Mouse (Mus musculus) bone marrow, adult 2 months (tissue): ENCODE results near the gene Kcng3. TPM values are rescaled to one million over a fixed set of nuclear protein-coding genes. Genes with fewer than 3 reads are reported as not detected.

Experiments
- H3K27ac ChIP-seq: fragments of 200-500 bp; 2 replicates; pipeline ENCODE4 v1.5.1; 2012; ENCODE audit warnings: low read depth, mild to moderate bottlenecking, control low read depth, inconsistent platforms, low read length; ENCODE audit not compliant: control insufficient read depth, poor library complexity, insufficient read depth
- H3K4me1 ChIP-seq: fragments of 200-500 bp; 2 replicates; pipeline ENCODE4 v1.6.1; 2011; ENCODE audit warnings: low read length; ENCODE audit not compliant: control insufficient read depth, insufficient read depth
- H3K4me3 ChIP-seq: fragments of 200-500 bp; replicated peaks from 2 replicates; pipeline ENCODE3; 2011; ENCODE audit warnings: mild to moderate bottlenecking, low read depth, low read length, control low read depth; ENCODE audit not compliant: control insufficient read depth
- CTCF ChIP-seq: fragments of 200-500 bp; IDR thresholded peaks from 2 replicates; pipeline ENCODE4 v1.5.1; 2011; ENCODE audit warnings: low read length, control low read depth; ENCODE audit not compliant: control insufficient read depth, insufficient read depth
- POLR2A ChIP-seq: fragments of 200-500 bp; IDR thresholded peaks from 2 replicates; pipeline ENCODE4 v1.6.1; 2011; ENCODE audit warnings: low read depth, mild to moderate bottlenecking, control low read depth, low read length, borderline replicate concordance; ENCODE audit not compliant: control insufficient read depth
- WGBS: fragments of 180-500 bp; shearing (Covaris S2); methylation state at CpG from one replicate; pipeline ENCODE4 v1.1.7; 2018; 5-methylcytosine and 5-hydroxymethylcytosine counted together
- polyA plus RNA-seq: library from polyadenylated mRNA; stranded (reverse); fragments of >200 nt; gene quantifications from 2 replicates; pipeline ENCODE4 v1.2.4, GENCODE M21; 2011; ENCODE audit warnings: low replicate concordance; ENCODE audit not compliant: missing spikeins, insufficient read depth, insufficient read length

The Kcng3 gene
- polyA plus RNA-seq, result not detected in 2 replicates

- WGBS, result under 1% methylated on average over 86 of the region's 86 CpGs
- Histone ChIP-seq H3K4me3 (peak within 1 kb of the TSS; percentile 34), H3K4me1 (no peaks in the 10 kb centered on the region), H3K27ac (peak within 1 kb of the TSS; percentile 9; the same call in 1 of the 2 replicates)
- no peak for TF ChIP-seq CTCF
- no peak for TF ChIP-seq POLR2A
Observed at GRCm38 (mm10) chr17:83631783-83632652, at the start of gene Kcng3. TSS of gene Kcng3 (minus strand) at chr17:83631895.

GRCm38 (mm10) chr17:83677370-83677769 lies 45.7 kb upstream of the Kcng3 start:
- WGBS, result 78% methylated on average over 1 of the region's 1 CpGs
- TF ChIP-seq POLR2A (no peak), CTCF (no peak)
- no peak overlapping the region for H3K4me3 ChIP-seq
- H3K4me1 ChIP-seq, result no peaks in the 10 kb centered on the region; the same call in 1 of the 2 replicates
- H3K27ac ChIP-seq, result no peak overlapping the region

GRCm38 (mm10) chr17:83672685-83673084 lies 41.0 kb upstream of the Kcng3 start:
- no peak overlapping the region for H3K27ac ChIP-seq
- no peak for TF ChIP-seq CTCF
- TF ChIP-seq POLR2A, result no peak
- H3K4me1 ChIP-seq, result no peaks in the 10 kb centered on the region; the same call in 1 of the 2 replicates
- 83% methylated on average over 4 of the region's 4 CpGs for WGBS
- no peak overlapping the region for H3K4me3 ChIP-seq

- H3K4me1 ChIP-seq, result no peaks in the 10 kb centered on the region; the same call in 1 of the 2 replicates
- 57% methylated on average over 3 of the region's 3 CpGs for WGBS
- no peak overlapping the region for H3K27ac ChIP-seq
Observed at GRCm38 (mm10) chr17:83667934-83668690, 36.4 kb upstream of the Kcng3 start.

GRCm38 (mm10) chr17:83666597-83667287 lies 35.0 kb upstream of the Kcng3 start:
- Histone ChIP-seq H3K27ac (no peak overlapping the region), H3K4me3 (no peak overlapping the region), H3K4me1 (no peaks in the 10 kb centered on the region; the same call in 1 of the 2 replicates)
- 72% methylated on average over 13 of the region's 13 CpGs for WGBS
- TF ChIP-seq POLR2A (no peak), CTCF (no peak)

More at GRCm38 (mm10) chr17:83667934-83668690, 36.4 kb upstream of the Kcng3 start:
- TF ChIP-seq POLR2A (no peak), CTCF (no peak)
- H3K4me3 ChIP-seq, result no peak overlapping the region

- Histone ChIP-seq H3K4me3 (no peak overlapping the region), H3K4me1 (no peaks in the 10 kb centered on the region; the same call in 1 of the 2 replicates), H3K27ac (no peak overlapping the region)
- TF ChIP-seq POLR2A (no peak), CTCF (no peak)
- WGBS, result 87% methylated on average over 8 of the region's 8 CpGs
Observed at GRCm38 (mm10) chr17:83664761-83665160, 33.1 kb upstream of the Kcng3 start.

GRCm38 (mm10) chr17:83658943-83659342 lies 27.2 kb upstream of the Kcng3 start:
- no peak overlapping the region for H3K4me3 ChIP-seq
- 38% methylated on average over 1 of the region's 1 CpGs for WGBS
- H3K4me1 ChIP-seq, result peaks cover 3% of the 10 kb centered on the region
- H3K27ac ChIP-seq, result no peak overlapping the region
- TF ChIP-seq POLR2A (no peak), CTCF (no peak)
